In genomic region chr4:141101855-141102254, GRCm38 (mm10) we compare ENCODE assay signal across 10 mouse cellular contexts. TPM values are rescaled to one million over a fixed set of nuclear protein-coding genes. Genes with fewer than 3 reads are reported as not detected.
DNase-seq lines count a peak whose midpoint lies in the region; ATAC-seq and TF ChIP-seq lines count a peak whose summit lies in the region.
"Had no signal": no experiment of that assay in that cellular context is flagged by ENCODE, and none has a peak within 500 bp of the region (broad histone marks: within the 10 kb centered on the region; RNA-seq: fewer than 3 reads in every experiment).

No protein-coding gene starts in this region.

- no peak for ATAC-seq in heart, postnatal 0 days (ENCODE audit: insufficient read depth, low read depth)

- TF ChIP-seq POLR2A in spleen, adult 2 months (IDR thresholded peaks at IDR 0.05; ENCODE audit: low read depth, low read length), result no peak

- intact Hi-C loops in heart, postnatal 14 days (cut with DNase I), result loop anchor here (1.0 kb wide), 1 partner anchor 19 kb away; no protein-coding TSS in a partner anchor

- no peaks in the 10 kb centered on the region for H3K4me1 ChIP-seq in heart, postnatal 0 days (ENCODE audit: control insufficient read depth, insufficient read depth)
- no peaks in the 10 kb centered on the region for H3K4me1 ChIP-seq in spleen, adult 2 months (ENCODE audit: control insufficient read depth, insufficient read depth, insufficient read length)
- H3K4me1 ChIP-seq in embryonic facial prominence, embryonic 10.5 days, result peaks cover 8% of the 10 kb centered on the region

- no peaks in the 10 kb centered on the region for H3K36me3 ChIP-seq in heart, postnatal 0 days (replicated peaks; ENCODE audit: control insufficient read depth, insufficient read depth, low read length)
- H3K36me3 ChIP-seq in spleen, adult 2 months (ENCODE audit: control insufficient read depth, insufficient read depth, low read length), result no peaks in the 10 kb centered on the region
- H3K36me3 ChIP-seq in embryonic facial prominence, embryonic 10.5 days (replicated peaks), result no peaks in the 10 kb centered on the region
- H3K36me3 ChIP-seq in splenic B cell, adult 2 months (ENCODE audit: control insufficient read depth, insufficient read depth, low read length, poor library complexity, severe bottlenecking), result no peaks in the 10 kb centered on the region

- no peak for DNase-seq in heart, postnatal 0 days (ENCODE audit: low spot score)
- DNase-seq in heart, adult 8-10 months (ENCODE audit: low spot score), result no peak
- DNase-seq in spleen, adult 2 months (ENCODE audit: low read depth in 1 of 2, low spot score in 2 of 2), result no peak
- DNase-seq in spleen, postnatal 36 days (ENCODE audit: low spot score in 2 of 2), result no peak
- peak; percentile 41 for DNase-seq in embryonic facial prominence, embryonic 10.5 days (ENCODE audit: low spot score)
- DNase-seq in splenic B cell, adult 2 months (ENCODE audit: low read depth, low spot score), result peak; percentile 40
- DNase-seq in cerebellum, postnatal 25 days, result no peak
- DNase-seq in heart, postnatal 14 days, result no peak
- DNase-seq: midbrain, embryonic 14.5 days had no signal

- H3K9ac ChIP-seq in heart, postnatal 0 days (replicated peaks; ENCODE audit: low read depth, low read length), result no peak overlapping the region

- WGBS in heart, postnatal 0 days, result 64% methylated on average over 6 of the region's 6 CpGs
- WGBS in spleen, adult 2 months, result 76% methylated on average over 6 of the region's 6 CpGs
- WGBS in embryonic facial prominence, embryonic 10.5 days, result 61% methylated on average over 6 of the region's 6 CpGs

- peak; percentile 45 for TF ChIP-seq CTCF in heart, postnatal 0 days (IDR thresholded peaks at IDR 0.05; ENCODE audit: low read depth)
- peak; percentile 27; the same call in 1 of the 2 replicates for TF ChIP-seq CTCF in spleen, adult 2 months (IDR thresholded peaks at IDR 0.05; ENCODE audit: extremely low read depth, insufficient read depth, insufficient read length, insufficient replicate concordance)

- no peak overlapping the region for H3K4me3 ChIP-seq in heart, postnatal 0 days (ENCODE audit: low read depth, low read length)
- no peak overlapping the region for H3K4me3 ChIP-seq in spleen, adult 2 months (ENCODE audit: extremely low read depth, insufficient read depth, insufficient read length)
- H3K4me3 ChIP-seq in embryonic facial prominence, embryonic 10.5 days, result no peak overlapping the region

- H3K27ac ChIP-seq in heart, postnatal 0 days (ENCODE audit: low read depth), result no peak overlapping the region
- H3K27ac ChIP-seq in spleen, adult 2 months (ENCODE audit: insufficient read depth, low read length), result no peak overlapping the region
- H3K27ac ChIP-seq in embryonic facial prominence, embryonic 10.5 days (replicated peaks), result no peak overlapping the region

- TF ChIP-seq EP300 in heart, postnatal 0 days (IDR thresholded peaks at IDR 0.05; ENCODE audit: low read depth), result no peak

- no peaks in the 10 kb centered on the region for H3K27me3 ChIP-seq in heart, postnatal 0 days (ENCODE audit: control insufficient read depth, insufficient read depth, low read length)
- no peaks in the 10 kb centered on the region for H3K27me3 ChIP-seq in spleen, adult 2 months (ENCODE audit: control insufficient read depth, insufficient read depth, low read length)
- H3K27me3 ChIP-seq in embryonic facial prominence, embryonic 10.5 days (replicated peaks; ENCODE audit: low read depth, poor library complexity, severe bottlenecking), result no peaks in the 10 kb centered on the region
- no peaks in the 10 kb centered on the region for H3K27me3 ChIP-seq in splenic B cell, adult 2 months (ENCODE audit: control insufficient read depth, insufficient read depth, low read length, poor library complexity, severe bottlenecking)

- H3K4me2 ChIP-seq in heart, postnatal 0 days (ENCODE audit: low read depth, low read length), result no peak overlapping the region

- H3K9me3 ChIP-seq in heart, postnatal 0 days (replicated peaks; ENCODE audit: control insufficient read depth, low read length), result no peaks in the 10 kb centered on the region
- H3K9me3 ChIP-seq in embryonic facial prominence, embryonic 10.5 days, result no peaks in the 10 kb centered on the region

RNA-seq across cellular contexts. Expression of gene Spata21, which starts 13.7 kb away (rescaled TPM):
- not detected in 2 replicates for total RNA-seq in heart, postnatal 0 days (2014; rRNA removed; ENCODE audit: low replicate concordance)
- 0.04 TPM in 1 of 2 replicates, not detected in the other for polyA plus RNA-seq in heart, postnatal 0 days (2015; fragmentation: Nextera tagmentation; extraction: Ambion mirVana)
- not detected for total RNA-seq in heart, adult 8-10 months (2022)
- not detected in 2 replicates for polyA plus RNA-seq in spleen, adult 2 months (2012; rRNA removed)
- polyA plus RNA-seq in embryonic facial prominence, embryonic 10.5 days (2016; fragmentation: Nextera tagmentation; extraction: Ambion mirVana), result 0.05 and 0.11 TPM in 2 replicates
- total RNA-seq in heart, postnatal 14 days (2021), result not detected
- polyA plus RNA-seq: heart, embryonic 14.5 days; midbrain, embryonic 14.5 days had no signal

RNA-seq across cellular contexts. Expression of gene Necap2, which starts 23.7 kb away (rescaled TPM):
- total RNA-seq in heart, postnatal 0 days (2014; rRNA removed; ENCODE audit: low replicate concordance), result 30.2 and 47.1 TPM in 2 replicates
- polyA plus RNA-seq in heart, postnatal 0 days (2015; fragmentation: Nextera tagmentation; extraction: Ambion mirVana), result 31.8 and 33.8 TPM in 2 replicates
- 10 to 100 TPM; 14.7 to 18.2 (median 15.9) TPM for total RNA-seq in heart, adult 8-10 months (2022)
- 71.3 and 101 TPM in 2 replicates for polyA plus RNA-seq in spleen, adult 2 months (2012; rRNA removed)
- polyA plus RNA-seq in embryonic facial prominence, embryonic 10.5 days (2016; fragmentation: Nextera tagmentation; extraction: Ambion mirVana), result 65.6 and 69.4 TPM in 2 replicates
- total RNA-seq in heart, postnatal 14 days (2021), result 10 to 100 TPM; 22.2 to 22.6 TPM

RNA-seq across cellular contexts. Expression of gene Szrd1, which starts 37.7 kb away (rescaled TPM):
- 72.9 and 73.8 TPM in 2 replicates for total RNA-seq in heart, postnatal 0 days (2014; rRNA removed; ENCODE audit: low replicate concordance)
- polyA plus RNA-seq in heart, postnatal 0 days (2015; fragmentation: Nextera tagmentation; extraction: Ambion mirVana), result 18.5 and 19.4 TPM in 2 replicates
- total RNA-seq in heart, adult 8-10 months (2022), result 100 to 1,000 TPM in 2 of 4 experiments, 10 to 100 TPM in 2; 87.5 to 111 (median 98.0) TPM
- polyA plus RNA-seq in spleen, adult 2 months (2012; rRNA removed), result 38.8 and 49.8 TPM in 2 replicates
- 37.4 and 39.0 TPM in 2 replicates for polyA plus RNA-seq in embryonic facial prominence, embryonic 10.5 days (2016; fragmentation: Nextera tagmentation; extraction: Ambion mirVana)
- total RNA-seq in heart, postnatal 14 days (2021), result 10 to 100 TPM; 87.6 to 91.4 TPM

RNA-seq across cellular contexts. Expression of gene Crocc, which starts 41.5 kb away (rescaled TPM):
- total RNA-seq in heart, postnatal 0 days (2014; rRNA removed; ENCODE audit: low replicate concordance), result 4.6 and 4.9 TPM in 2 replicates
- polyA plus RNA-seq in heart, postnatal 0 days (2015; fragmentation: Nextera tagmentation; extraction: Ambion mirVana), result 1.8 and 2.1 TPM in 2 replicates
- 1 to 10 TPM; 3.5 to 6.8 (median 5.3) TPM for total RNA-seq in heart, adult 8-10 months (2022)
- 9.8 and 11.7 TPM in 2 replicates for polyA plus RNA-seq in spleen, adult 2 months (2012; rRNA removed)
- polyA plus RNA-seq in embryonic facial prominence, embryonic 10.5 days (2016; fragmentation: Nextera tagmentation; extraction: Ambion mirVana), result 11.0 and 11.3 TPM in 2 replicates
- 1 to 10 TPM; 6.0 to 6.2 TPM for total RNA-seq in heart, postnatal 14 days (2021)

RNA-seq across cellular contexts. Expression of gene Fbxo42, which starts 45.9 kb away (rescaled TPM):
- 8.2 and 9.5 TPM in 2 replicates for total RNA-seq in heart, postnatal 0 days (2014; rRNA removed; ENCODE audit: low replicate concordance)
- polyA plus RNA-seq in heart, postnatal 0 days (2015; fragmentation: Nextera tagmentation; extraction: Ambion mirVana), result 9.0 and 9.1 TPM in 2 replicates
- total RNA-seq in heart, adult 8-10 months (2022), result 10 to 100 TPM in 2 of 4 experiments, 1 to 10 TPM in 2; 8.4 to 11.5 (median 10.0) TPM
- polyA plus RNA-seq in spleen, adult 2 months (2012; rRNA removed), result 13.1 and 13.7 TPM in 2 replicates
- polyA plus RNA-seq in embryonic facial prominence, embryonic 10.5 days (2016; fragmentation: Nextera tagmentation; extraction: Ambion mirVana), result 29.3 and 30.6 TPM in 2 replicates
- 10 to 100 TPM; 13.0 to 13.5 TPM for total RNA-seq in heart, postnatal 14 days (2021)

Comparison
In these comparisons a context has a peak if more than half of its experiments do, and no peak if none do; other contexts are left out.
1. DNase-seq: peak in embryonic facial prominence, embryonic 10.5 days (single experiment) and splenic B cell, adult 2 months (single experiment); none in heart, postnatal 0 days (single experiment), heart, adult 8-10 months (single experiment), spleen, adult 2 months (0 of 2), spleen, postnatal 36 days (0 of 2), cerebellum, postnatal 25 days (0 of 2) and heart, postnatal 14 days (0 of 2).